Mouse (Mus musculus) liver, postnatal 0 days (tissue): ENCODE data around the gene Gm38655.

Experiments used
- CTCF ChIP-seq: sonication (generic); IDR thresholded peaks from 2 replicates; pipeline ENCODE4 v1.5.1; 2016; ENCODE audit warnings: antibody characterized with exemption, low read depth
- EP300 ChIP-seq: IDR thresholded peaks from 2 replicates; pipeline ENCODE4 v1.6.1; 2016; ENCODE audit warnings: antibody characterized with exemption, low read depth, mild to moderate bottlenecking

DNA sequence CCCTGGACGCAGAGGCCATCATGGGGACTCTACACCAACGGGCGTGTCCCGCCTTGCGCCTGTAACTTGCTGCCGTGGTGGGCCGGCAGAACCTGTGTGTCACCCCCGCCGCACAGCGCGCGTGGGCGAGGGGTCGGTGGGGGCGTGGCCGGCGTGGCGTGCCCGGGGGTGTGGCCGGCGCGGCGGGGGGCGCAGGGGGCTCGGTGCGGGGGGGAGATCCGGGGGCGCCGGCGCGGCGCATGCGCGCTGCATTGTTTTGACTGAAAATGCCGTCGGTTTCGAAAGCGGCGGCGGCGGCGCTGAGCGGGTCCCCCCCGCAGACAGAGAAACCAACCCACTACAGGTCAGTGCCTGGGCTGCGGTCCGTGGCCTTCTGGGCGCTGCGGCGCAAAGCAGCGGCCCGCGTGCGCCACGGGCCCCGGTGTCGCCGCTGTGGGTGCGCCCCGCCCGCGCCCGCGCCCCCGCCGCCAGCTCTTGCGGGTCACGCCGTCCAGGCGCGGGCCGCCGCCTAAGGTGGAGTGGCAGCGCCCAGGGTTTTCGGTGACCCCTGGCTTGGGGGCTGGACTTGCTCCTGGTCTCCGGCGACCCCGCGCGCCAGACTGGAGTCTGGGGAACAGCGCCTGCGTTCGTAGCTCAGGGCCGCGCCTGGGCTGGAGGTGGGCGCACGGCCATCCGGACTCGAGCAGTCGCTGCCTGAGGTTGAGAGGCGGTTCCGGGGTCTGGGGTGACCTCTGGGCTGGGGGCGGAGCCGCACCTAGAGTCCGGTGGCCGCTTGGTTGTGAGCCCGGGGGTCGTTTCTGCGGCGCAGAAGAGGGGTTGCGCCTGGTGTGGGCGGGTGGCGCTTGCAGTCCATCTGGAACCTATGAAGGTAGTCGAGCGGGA lies 13.1 kb upstream of the Gm38655 start, which contains the start of gene Unkl:
- TF ChIP-seq CTCF: no peak
- no peak for TF ChIP-seq EP300
